Mouse (Mus musculus): ENCODE measurements around the gene Mettl2. TPM values are rescaled to one million over a fixed set of nuclear protein-coding genes. Genes with fewer than 3 reads are reported as not detected.

Gene Mettl2
- 11.8 TPM for polyA plus RNA-seq (2014; fragmentation: Illumina TruSeq; extraction: RNeasy Lipid Tissue Mini Kit (QIAGEN cat#74804); ENCODE audit: low replicate concordance)

GRCm38 (mm10) chr11:105125735-105126519, at the start of gene Mettl2:
TSS of gene Mettl2 (plus strand) at chr11:105126425.

DNA sequence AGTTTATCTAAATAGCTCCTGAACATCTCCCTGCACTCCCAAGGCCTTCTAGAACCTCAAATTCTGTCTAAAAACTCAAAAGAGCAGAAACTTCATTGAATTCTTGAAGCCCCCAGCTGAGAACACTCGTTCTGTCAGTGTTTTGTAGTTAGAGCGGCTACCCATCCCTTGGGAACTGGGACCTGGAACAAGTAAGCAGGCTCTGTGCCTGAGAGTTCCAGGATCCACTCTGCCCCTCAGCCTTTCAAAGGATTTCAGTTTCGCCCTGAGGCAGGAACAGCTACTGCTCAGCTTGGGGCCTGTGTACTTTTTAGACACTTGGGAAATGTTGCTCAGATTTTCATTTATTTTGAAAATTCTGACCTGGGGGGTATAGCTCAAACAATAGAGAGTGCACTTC, 20.4 kb downstream of the Mettl2 start, which contains the start of gene Gm10842:
Gene Gm10842 (plus strand): TSS at position 301 of the 400 bp plus-strand sequence.

DNA sequence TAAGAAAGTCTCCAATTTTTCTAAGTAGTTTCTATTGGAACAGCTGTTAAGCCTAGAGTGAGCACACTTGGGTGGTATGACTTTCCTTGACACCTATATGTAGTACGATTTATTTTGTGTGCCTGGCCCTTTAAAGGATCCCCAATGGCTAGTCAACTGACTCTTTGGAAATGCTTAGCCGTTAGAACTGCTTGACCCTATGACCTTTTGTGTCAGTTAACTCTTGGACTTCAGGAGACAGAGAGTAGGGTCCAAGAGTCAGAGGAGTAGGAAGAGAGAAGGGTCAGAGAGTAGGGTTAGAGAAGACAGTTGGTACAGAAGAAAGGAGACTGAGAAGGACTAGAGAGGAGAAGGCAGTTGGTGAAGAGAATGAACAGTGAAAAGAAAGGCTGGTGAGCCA, 52.3 kb downstream of the Mettl2 start, which contains the start of gene Tlk2:
Gene Tlk2 (plus strand): TSS at position 292 of the 400 bp plus-strand sequence.

Other genes with a start within 250 kb of the Mettl2 start
- not detected for gene Efcab3, start 62.8 kb upstream of the Mettl2 start, polyA plus RNA-seq (2014; fragmentation: Illumina TruSeq; extraction: RNeasy Lipid Tissue Mini Kit (QIAGEN cat#74804); ENCODE audit: low replicate concordance)
- gene Gm10842, start 20.5 kb downstream of the Mettl2 start, polyA plus RNA-seq (2014; fragmentation: Illumina TruSeq; extraction: RNeasy Lipid Tissue Mini Kit (QIAGEN cat#74804); ENCODE audit: low replicate concordance), result not detected
- 74.8 TPM for gene Tlk2, start 52.4 kb downstream of the Mettl2 start, polyA plus RNA-seq (2014; fragmentation: Illumina TruSeq; extraction: RNeasy Lipid Tissue Mini Kit (QIAGEN cat#74804); ENCODE audit: low replicate concordance)
- not detected for gene Mrc2, start 166.2 kb downstream of the Mettl2 start, polyA plus RNA-seq (2014; fragmentation: Illumina TruSeq; extraction: RNeasy Lipid Tissue Mini Kit (QIAGEN cat#74804); ENCODE audit: low replicate concordance)